Mouse (Mus musculus): ENCODE measurements around the gene Styx. TPM values are rescaled to one million over a fixed set of nuclear protein-coding genes. Genes with fewer than 3 reads are reported as not detected.

The Styx gene
- polyA plus RNA-seq (2012; rRNA removed; ENCODE audit: low replicate concordance), result 12.2 and 17.9 TPM in 2 replicates

DNA sequence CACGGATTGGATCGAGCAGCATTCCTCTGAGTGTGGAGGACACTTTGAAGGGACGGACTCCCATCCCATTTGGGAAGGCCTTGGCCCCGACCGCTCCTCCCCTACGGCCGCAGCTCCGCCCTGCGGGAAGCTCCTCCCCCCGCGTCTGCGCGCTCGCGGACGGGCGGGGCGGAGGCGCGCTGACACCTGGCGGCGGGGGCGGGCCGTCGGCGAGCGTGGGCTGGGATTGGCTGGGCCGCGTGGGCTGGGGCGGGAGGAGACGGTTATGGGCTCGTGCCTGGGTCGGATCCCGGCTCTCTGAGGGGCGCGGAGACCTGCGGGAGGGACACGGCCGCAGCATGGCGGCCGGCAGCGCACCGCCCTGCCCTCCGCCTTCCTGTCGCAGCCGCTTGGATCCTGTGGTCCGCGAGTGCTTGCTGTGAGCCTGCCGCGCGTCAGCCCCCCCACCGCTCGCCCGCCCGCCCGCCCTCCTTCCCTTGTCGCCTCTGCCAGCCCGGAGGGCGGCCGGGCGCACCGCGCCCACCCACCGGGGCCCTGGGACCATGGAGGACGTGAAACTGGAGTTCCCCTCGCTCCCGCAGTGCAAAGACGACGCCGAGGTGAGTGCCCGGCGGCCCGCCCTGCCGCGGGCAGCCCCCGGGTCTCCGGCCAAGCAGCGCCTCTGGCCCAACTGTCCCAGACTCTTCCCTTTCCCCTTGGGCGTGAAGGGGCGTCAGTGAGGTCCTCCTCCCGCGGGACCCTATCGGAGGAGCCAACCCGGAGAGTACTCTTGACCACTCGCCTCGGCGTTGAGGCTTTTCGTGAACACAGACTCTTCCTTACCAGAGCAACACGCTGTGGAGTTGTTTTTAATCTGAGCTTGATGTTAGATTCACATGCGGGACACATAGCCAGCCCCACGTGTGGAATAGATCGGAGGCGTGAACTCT lies at the start of gene Styx:
Gene Styx (plus strand): TSS at position 163 of the 929 bp plus-strand sequence.

GRCm38 (mm10) chr14:45318426-45319236 lies 32.3 kb upstream of the Styx start, which contains the start of gene Ero1l:
Gene Ero1l, minus strand, starts transcription at chr14:45318771.

DNA sequence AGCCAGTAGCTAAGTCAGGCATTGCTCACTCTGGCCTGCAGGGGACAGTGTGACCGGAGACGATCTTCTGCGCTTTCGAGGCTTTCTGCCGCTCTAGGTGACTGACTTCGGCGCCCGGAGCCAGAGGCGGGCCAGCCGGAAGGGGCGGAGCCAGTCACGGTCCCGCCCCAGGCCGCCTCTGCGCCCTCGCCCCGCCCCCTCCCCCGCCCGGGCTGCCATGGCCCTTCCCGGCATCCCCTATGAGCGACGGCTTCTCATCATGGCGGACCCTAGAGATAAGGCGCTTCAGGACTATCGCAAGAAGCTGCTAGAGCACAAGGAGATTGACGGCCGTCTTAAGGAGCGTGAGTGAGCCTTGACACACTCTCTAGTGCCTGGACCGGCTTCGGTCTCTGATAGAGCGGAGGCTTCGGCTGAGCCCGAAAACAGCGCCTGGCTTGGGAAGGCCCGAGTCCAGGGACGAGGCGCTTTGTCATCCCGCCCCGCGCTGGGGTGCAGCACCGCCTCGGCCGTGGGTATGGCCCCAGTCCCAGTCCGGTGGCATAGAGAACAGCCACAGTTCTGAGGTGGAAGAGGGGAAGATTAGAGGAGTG lies 21.2 kb upstream of the Styx start, which contains the start of gene Psmc6:
Gene Psmc6 (plus strand): TSS at position 200 of the 593 bp plus-strand sequence.

GRCm38 (mm10) chr14:45404813-45405212 lies 53.9 kb downstream of the Styx start, which contains the start of gene Gnpnat1:
Gene Gnpnat1, minus strand, starts transcription at chr14:45404913.

Other genes starting within 250 kb of the Styx start
- 1.5 and 1.8 TPM in 2 replicates for gene Gpr137c, start 131.4 kb upstream of the Styx start, polyA plus RNA-seq (2012; rRNA removed; ENCODE audit: low replicate concordance)
- 1.3 and 3.7 TPM in 2 replicates for gene Txndc16, start 130.8 kb upstream of the Styx start, polyA plus RNA-seq (2012; rRNA removed; ENCODE audit: low replicate concordance)
- gene Ero1l, start 32.3 kb upstream of the Styx start, polyA plus RNA-seq (2012; rRNA removed; ENCODE audit: low replicate concordance), result 2.5 and 2.8 TPM in 2 replicates
- 3.7 and 4.8 TPM in 2 replicates for gene Psmc6, start 21.3 kb upstream of the Styx start, polyA plus RNA-seq (2012; rRNA removed; ENCODE audit: low replicate concordance)
- gene Gnpnat1, start 53.8 kb downstream of the Styx start, polyA plus RNA-seq (2012; rRNA removed; ENCODE audit: low replicate concordance), result 0.52 and 1.6 TPM in 2 replicates
- 2.3 and 3.5 TPM in 2 replicates for gene Fermt2, start 179.0 kb downstream of the Styx start, polyA plus RNA-seq (2012; rRNA removed; ENCODE audit: low replicate concordance)

All from duodenum, adult 2 months (tissue).